Comparison of ENCODE assay signal across 15 mouse cellular contexts in genomic region chr13:75950295-75950694, GRCm38 (mm10). TPM values are rescaled to one million over a fixed set of nuclear protein-coding genes. Genes with fewer than 3 reads are reported as not detected.
DNase-seq lines count a peak whose midpoint lies in the region; ATAC-seq and TF ChIP-seq lines count a peak whose summit lies in the region.
"Had no signal": no experiment of that assay in that cellular context is flagged by ENCODE, and none has a peak within 500 bp of the region (broad histone marks: within the 10 kb centered on the region; RNA-seq: fewer than 3 reads in every experiment).

No protein-coding gene starts in this region.

- H3K27ac ChIP-seq in embryonic facial prominence, embryonic 11.5 days (replicated peaks; ENCODE audit: low read depth, low read length), result no peak overlapping the region
- no peak overlapping the region for H3K27ac ChIP-seq in embryonic facial prominence, embryonic 10.5 days (replicated peaks)
- no peak overlapping the region for H3K27ac ChIP-seq in kidney, postnatal 0 days
- H3K27ac ChIP-seq: heart, adult 2 months; hindbrain, embryonic 15.5 days; left cerebral cortex, adult 2 months; midbrain, embryonic 12.5 days had no signal

- TF ChIP-seq CTCF in kidney, postnatal 0 days (IDR thresholded peaks at IDR 0.05; ENCODE audit: low read depth), result no peak

- no peaks in the 10 kb centered on the region for H3K36me3 ChIP-seq in embryonic facial prominence, embryonic 11.5 days (replicated peaks; ENCODE audit: control insufficient read depth, insufficient read depth, low read depth, low read length)
- no peaks in the 10 kb centered on the region for H3K36me3 ChIP-seq in embryonic facial prominence, embryonic 10.5 days (replicated peaks)
- no peaks in the 10 kb centered on the region for H3K36me3 ChIP-seq in kidney, postnatal 0 days (ENCODE audit: insufficient read depth, low read length)
- H3K36me3 ChIP-seq: hindbrain, embryonic 15.5 days; midbrain, embryonic 12.5 days had no signal

- H3K4me2 ChIP-seq in embryonic facial prominence, embryonic 11.5 days (ENCODE audit: low read depth, low read length), result no peak overlapping the region
- H3K4me2 ChIP-seq in kidney, postnatal 0 days (ENCODE audit: low read length), result no peak overlapping the region
- H3K4me2 ChIP-seq: hindbrain, embryonic 15.5 days; midbrain, embryonic 12.5 days had no signal

- H3K4me3 ChIP-seq in embryonic facial prominence, embryonic 11.5 days (ENCODE audit: low read depth, low read length), result no peak overlapping the region
- no peak overlapping the region for H3K4me3 ChIP-seq in embryonic facial prominence, embryonic 10.5 days
- no peak overlapping the region for H3K4me3 ChIP-seq in kidney, postnatal 0 days (replicated peaks; ENCODE audit: low read depth, low read length)
- H3K4me3 ChIP-seq: heart, adult 2 months; hindbrain, embryonic 15.5 days; left cerebral cortex, adult 2 months; midbrain, embryonic 12.5 days had no signal

- DNase-seq in embryonic facial prominence, embryonic 11.5 days (ENCODE audit: low spot score), result peak; percentile 66
- DNase-seq in embryonic facial prominence, embryonic 10.5 days (ENCODE audit: low spot score), result no peak
- DNase-seq in kidney, postnatal 0 days (ENCODE audit: low spot score), result peak; percentile 77
- no peak for DNase-seq in kidney, adult 18-20 months
- DNase-seq in Muller cell, postnatal 12 days (ENCODE audit: inconsistent ontology term), result peak; percentile 40
- DNase-seq in adrenal gland, postnatal 14 days, result no peak
- DNase-seq in ovary, postnatal 14 days (ENCODE audit: low spot score), result no peak
- DNase-seq: cerebellum, postnatal 36 days; heart, adult 2 months; spleen, adult 18-20 months had no signal

- 15% methylated on average over 1 of the region's 1 CpGs for WGBS in embryonic facial prominence, embryonic 11.5 days
- 29% methylated on average over 1 of the region's 1 CpGs for WGBS in embryonic facial prominence, embryonic 10.5 days
- 35% methylated on average over 1 of the region's 1 CpGs for WGBS in kidney, postnatal 0 days

- H3K4me1 ChIP-seq in embryonic facial prominence, embryonic 11.5 days (ENCODE audit: control insufficient read depth, insufficient read depth, low read length), result no peaks in the 10 kb centered on the region
- H3K4me1 ChIP-seq in embryonic facial prominence, embryonic 10.5 days, result peaks cover 11% of the 10 kb centered on the region
- no peaks in the 10 kb centered on the region for H3K4me1 ChIP-seq in kidney, postnatal 0 days (replicated peaks; ENCODE audit: insufficient read depth, low read length)
- H3K4me1 ChIP-seq: hindbrain, embryonic 15.5 days; midbrain, embryonic 12.5 days had no signal

- ATAC-seq in embryonic facial prominence, embryonic 11.5 days (replicated peaks; ENCODE audit: insufficient number of reproducible peaks, low FRiP score, low TSS enrichment, low read depth), result peak; percentile 52; the same call in 1 of the 2 replicates
- ATAC-seq in kidney, postnatal 0 days (replicated peaks; ENCODE audit: low FRiP score, low read depth), result no peak
- ATAC-seq in hematopoietic stem cell, adult 5-6 weeks (replicated peaks in 1 of 2; ENCODE audit: insufficient read depth in 1 of 2, low FRiP score in 2 of 2, low TSS enrichment in 1 of 2, low read depth in 1 of 2, poor library complexity in 2 of 2, severe bottlenecking in 2 of 2), result peak; percentile 27 to 29; a peak in 2 of 4 replicates

- no peak overlapping the region for H3K9ac ChIP-seq in embryonic facial prominence, embryonic 11.5 days (replicated peaks; ENCODE audit: low read length)
- no peak overlapping the region for H3K9ac ChIP-seq in kidney, postnatal 0 days (ENCODE audit: low read depth, low read length)
- H3K9ac ChIP-seq: hindbrain, embryonic 15.5 days; midbrain, embryonic 12.5 days had no signal

- H3K9me3 ChIP-seq in embryonic facial prominence, embryonic 11.5 days (replicated peaks; ENCODE audit: control insufficient read depth, low read length), result no peaks in the 10 kb centered on the region
- no peaks in the 10 kb centered on the region for H3K9me3 ChIP-seq in embryonic facial prominence, embryonic 10.5 days
- no peaks in the 10 kb centered on the region for H3K9me3 ChIP-seq in kidney, postnatal 0 days (replicated peaks; ENCODE audit: low read length)
- H3K9me3 ChIP-seq: hindbrain, embryonic 15.5 days; midbrain, embryonic 12.5 days had no signal

- H3K27me3 ChIP-seq in embryonic facial prominence, embryonic 11.5 days (ENCODE audit: control insufficient read depth, insufficient read depth, low read length), result no peaks in the 10 kb centered on the region
- no peaks in the 10 kb centered on the region for H3K27me3 ChIP-seq in embryonic facial prominence, embryonic 10.5 days (replicated peaks; ENCODE audit: low read depth, poor library complexity, severe bottlenecking)
- H3K27me3 ChIP-seq in kidney, postnatal 0 days (ENCODE audit: insufficient read depth, low read length), result no peaks in the 10 kb centered on the region
- H3K27me3 ChIP-seq: hindbrain, embryonic 15.5 days; midbrain, embryonic 12.5 days had no signal

RNA-seq across cellular contexts. Expression of gene Rhobtb3, which starts 6.6 kb away (rescaled TPM):
- polyA plus RNA-seq in embryonic facial prominence, embryonic 11.5 days (2014; fragmentation: Nextera tagmentation; extraction: Ambion mirVana), result 78.4 and 88.5 TPM in 2 replicates
- 52.1 and 52.7 TPM in 2 replicates for polyA plus RNA-seq in embryonic facial prominence, embryonic 10.5 days (2016; fragmentation: Nextera tagmentation; extraction: Ambion mirVana)
- polyA plus RNA-seq in kidney, postnatal 0 days (2015; fragmentation: Nextera tagmentation; extraction: Ambion mirVana), result 27.6 and 27.7 TPM in 2 replicates
- 31.5 and 56.4 TPM in 2 replicates for total RNA-seq in hematopoietic stem cell, adult 5-6 weeks (2017)
- 10.6 and 11.7 TPM in 2 replicates for total RNA-seq in adrenal gland, postnatal 14 days (2021)

RNA-seq across cellular contexts. Expression of gene Spata9, which starts 16.7 kb away (rescaled TPM):
- polyA plus RNA-seq in embryonic facial prominence, embryonic 11.5 days (2014; fragmentation: Nextera tagmentation; extraction: Ambion mirVana), result 0.66 and 0.67 TPM in 2 replicates
- polyA plus RNA-seq in embryonic facial prominence, embryonic 10.5 days (2016; fragmentation: Nextera tagmentation; extraction: Ambion mirVana), result 0.56 and 0.62 TPM in 2 replicates
- polyA plus RNA-seq in kidney, postnatal 0 days (2015; fragmentation: Nextera tagmentation; extraction: Ambion mirVana), result 0.70 and 0.92 TPM in 2 replicates
- total RNA-seq in hematopoietic stem cell, adult 5-6 weeks (2017), result not detected in 2 replicates
- total RNA-seq in adrenal gland, postnatal 14 days (2021), result not detected in 2 replicates
- total RNA-seq: gastrocnemius, adult 18-20 months; heart, adult 2 months; left cerebral cortex, adult 2 months had no signal
- polyA plus RNA-seq: heart, adult 2 months had no signal

Comparison
In these comparisons a context has a peak if more than half of its experiments do, and no peak if none do; other contexts are left out.
1. DNase-seq: peak in embryonic facial prominence, embryonic 11.5 days (single experiment), kidney, postnatal 0 days (single experiment) and Muller cell, postnatal 12 days (single experiment); none in embryonic facial prominence, embryonic 10.5 days (single experiment), kidney, adult 18-20 months (single experiment), adrenal gland, postnatal 14 days (single experiment) and ovary, postnatal 14 days (single experiment).